ENCODE assay signal across 9 mouse cellular contexts in genomic region chr9:32823439-32824133, GRCm38 (mm10).
DNase-seq lines count a peak whose midpoint lies in the region; ATAC-seq and TF ChIP-seq lines count a peak whose summit lies in the region.
"Had no signal": no experiment of that assay in that cellular context is flagged by ENCODE, and none has a peak within 500 bp of the region (broad histone marks: within the 10 kb centered on the region; RNA-seq: fewer than 3 reads in every experiment).

No protein-coding gene starts in this region.

- H3K4me3 ChIP-seq in heart, embryonic 11.5 days (ENCODE audit: low read depth, low read length): no peak overlapping the region
- H3K4me3 ChIP-seq in midbrain, postnatal 0 days (ENCODE audit: low read depth, low read length): no peak overlapping the region
- H3K4me3 ChIP-seq in midbrain, embryonic 10.5 days: no peak overlapping the region
- H3K4me3 ChIP-seq in intestine, embryonic 16.5 days (ENCODE audit: low read length): no peak overlapping the region
- H3K4me3 ChIP-seq: hindbrain, embryonic 15.5 days had no signal

- 0 out of 2 replicates have a peak, but pooled peaks have one; percentile 39 for ATAC-seq in heart, embryonic 11.5 days (replicated peaks; ENCODE audit: insufficient number of reproducible peaks, low FRiP score, low TSS enrichment)
- ATAC-seq in midbrain, postnatal 0 days (ENCODE audit: low FRiP score): no peak
- peak; percentile 62; the same call in 1 of the 2 replicates for ATAC-seq in intestine, embryonic 16.5 days

- H3K9ac ChIP-seq in heart, embryonic 11.5 days (ENCODE audit: low read depth, low read length): no peak overlapping the region
- H3K9ac ChIP-seq in midbrain, postnatal 0 days (replicated peaks; ENCODE audit: low read length, poor library complexity, severe bottlenecking): no peak overlapping the region; the same call in 1 of the 2 replicates
- no peak overlapping the region for H3K9ac ChIP-seq in intestine, embryonic 16.5 days (ENCODE audit: low read depth, low read length)
- H3K9ac ChIP-seq: hindbrain, embryonic 15.5 days had no signal

- DNase-seq in heart, postnatal 25 days (ENCODE audit: low spot score): no peak
- peak; percentile 22 for DNase-seq in midbrain, postnatal 0 days (ENCODE audit: low spot score)
- no peak for DNase-seq in midbrain, embryonic 10.5 days (ENCODE audit: low spot score)
- DNase-seq in frontal cortex, postnatal 14 days (ENCODE audit: low spot score in 2 of 2): no peak
- DNase-seq in testis, postnatal 10 days (ENCODE audit: low spot score): no peak
- DNase-seq in cerebellum, adult 9-11 months: no peak

- no peaks in the 10 kb centered on the region for H3K9me3 ChIP-seq in heart, embryonic 11.5 days (replicated peaks; ENCODE audit: control insufficient read depth, low read length)
- no peaks in the 10 kb centered on the region for H3K9me3 ChIP-seq in midbrain, postnatal 0 days (ENCODE audit: low read length)
- no peaks in the 10 kb centered on the region for H3K9me3 ChIP-seq in midbrain, embryonic 10.5 days (replicated peaks)
- no peaks in the 10 kb centered on the region for H3K9me3 ChIP-seq in intestine, embryonic 16.5 days (ENCODE audit: control insufficient read depth, low read length)
- H3K9me3 ChIP-seq: hindbrain, embryonic 15.5 days had no signal

- H3K27me3 ChIP-seq in heart, embryonic 11.5 days (ENCODE audit: control insufficient read depth, insufficient read depth, low read length): no peaks in the 10 kb centered on the region
- no peaks in the 10 kb centered on the region for H3K27me3 ChIP-seq in midbrain, postnatal 0 days (ENCODE audit: insufficient read depth, low read length)
- H3K27me3 ChIP-seq in midbrain, embryonic 10.5 days (ENCODE audit: low read depth, poor library complexity, severe bottlenecking): no peaks in the 10 kb centered on the region
- no peaks in the 10 kb centered on the region for H3K27me3 ChIP-seq in intestine, embryonic 16.5 days (replicated peaks; ENCODE audit: control insufficient read depth, insufficient read depth, low read length)
- H3K27me3 ChIP-seq: hindbrain, embryonic 15.5 days had no signal

- no peaks in the 10 kb centered on the region for H3K36me3 ChIP-seq in heart, embryonic 11.5 days (ENCODE audit: control insufficient read depth, insufficient read depth, low read length)
- no peaks in the 10 kb centered on the region for H3K36me3 ChIP-seq in midbrain, postnatal 0 days (ENCODE audit: insufficient read depth, low read length)
- H3K36me3 ChIP-seq in midbrain, embryonic 10.5 days: no peaks in the 10 kb centered on the region
- H3K36me3 ChIP-seq in intestine, embryonic 16.5 days (ENCODE audit: control insufficient read depth, insufficient read depth, low read length): no peaks in the 10 kb centered on the region
- H3K36me3 ChIP-seq: hindbrain, embryonic 15.5 days had no signal

- no peak for TF ChIP-seq CTCF in midbrain, postnatal 0 days (IDR thresholded peaks at IDR 0.05)

- H3K27ac ChIP-seq in heart, embryonic 11.5 days (ENCODE audit: low read depth, low read length): peak overlapping the region; percentile 10; the same call in 1 of the 2 replicates
- no peak overlapping the region for H3K27ac ChIP-seq in midbrain, postnatal 0 days (ENCODE audit: low read depth, low read length)
- H3K27ac ChIP-seq in midbrain, embryonic 10.5 days (replicated peaks): no peak overlapping the region
- no peak overlapping the region for H3K27ac ChIP-seq in intestine, embryonic 16.5 days (ENCODE audit: low read length)
- H3K27ac ChIP-seq: hindbrain, embryonic 15.5 days had no signal

- H3K4me2 ChIP-seq in heart, embryonic 11.5 days: no peak overlapping the region
- no peak overlapping the region for H3K4me2 ChIP-seq in midbrain, postnatal 0 days (ENCODE audit: low read depth, low read length, poor library complexity, severe bottlenecking)
- no peak overlapping the region for H3K4me2 ChIP-seq in intestine, embryonic 16.5 days (ENCODE audit: low read depth, low read length)
- H3K4me2 ChIP-seq: hindbrain, embryonic 15.5 days had no signal

- H3K4me1 ChIP-seq in heart, embryonic 11.5 days (ENCODE audit: control insufficient read depth, insufficient read depth, low read length): no peaks in the 10 kb centered on the region
- 0 out of 2 replicates have a peak, but pooled peaks cover 3% of the 10 kb centered on the region for H3K4me1 ChIP-seq in midbrain, postnatal 0 days (ENCODE audit: insufficient read depth, low read length)
- no peaks in the 10 kb centered on the region for H3K4me1 ChIP-seq in midbrain, embryonic 10.5 days
- no peaks in the 10 kb centered on the region for H3K4me1 ChIP-seq in intestine, embryonic 16.5 days (ENCODE audit: control insufficient read depth, insufficient read depth, low read length)
- H3K4me1 ChIP-seq: hindbrain, embryonic 15.5 days had no signal

- intact Hi-C loops in heart, postnatal 25 days (cut with DNase I): no loop called here

- 34% methylated on average over 8 of the region's 8 CpGs for WGBS in heart, embryonic 11.5 days (ENCODE audit: insufficient replicate concordance)
- 58% methylated on average over 8 of the region's 8 CpGs for WGBS in midbrain, postnatal 0 days
- 67% methylated on average over 8 of the region's 8 CpGs for WGBS in midbrain, embryonic 10.5 days
- WGBS in intestine, embryonic 16.5 days: 32% methylated on average over 8 of the region's 8 CpGs
